Mouse (Mus musculus) right cerebral cortex, postnatal 25 days (tissue): ENCODE measurements around the gene Atp5j.

Experiments
- DNase-seq: peaks from one replicate; pipeline ENCODE4 v3.0.0; 2022

Gene Atp5j

GRCm38 (mm10) chr16:84806175-84806574 is 29.2 kb downstream of the Atp5j start:
- DNase-seq: no peak

- no peak for DNase-seq
Observed at GRCm38 (mm10) chr16:84804866-84805265, 30.6 kb downstream of the Atp5j start.

GRCm38 (mm10) chr16:84802217-84802616 is 33.2 kb downstream of the Atp5j start:
- no peak for DNase-seq

GRCm38 (mm10) chr16:84800038-84800437 is 35.4 kb downstream of the Atp5j start:
- no peak for DNase-seq

- DNase-seq: no peak
Observed at GRCm38 (mm10) chr16:84796678-84797077, 38.7 kb downstream of the Atp5j start.

- no peak for DNase-seq
Observed at GRCm38 (mm10) chr16:84795337-84795736, 40.1 kb downstream of the Atp5j start.

- DNase-seq: no peak
Observed at GRCm38 (mm10) chr16:84793401-84793800, 42.0 kb downstream of the Atp5j start.

- no peak for DNase-seq
Observed at GRCm38 (mm10) chr16:84790595-84791165, 44.7 kb downstream of the Atp5j start.

- no peak for DNase-seq
Observed at GRCm38 (mm10) chr16:84784966-84785365, 50.5 kb downstream of the Atp5j start.

- DNase-seq: no peak
Observed at GRCm38 (mm10) chr16:84783279-84783678, 52.1 kb downstream of the Atp5j start.

GRCm38 (mm10) chr16:84779718-84780117 is 55.7 kb downstream of the Atp5j start:
- DNase-seq: no peak

GRCm38 (mm10) chr16:84778861-84779630 is 56.4 kb downstream of the Atp5j start:
- DNase-seq: no peak

GRCm38 (mm10) chr16:84778431-84778830 is 57.0 kb downstream of the Atp5j start:
- DNase-seq: no peak
